Mouse (Mus musculus): ENCODE measurements at regions not wholly inside any gene's neighbourhood (a gene's known extent, or its start where the extent isn't known, plus 50 kb on each side); places are given as distances from the start of the nearest gene placed in this dataset.
A peak's percentile ranks its signal among the peaks of the same experiment; 100 is the strongest.

- TF ChIP-seq CTCF (IDR thresholded peaks at IDR 0.05) (peak; percentile 69), EP300 (IDR thresholded peaks at IDR 0.05) (peak; percentile 93)
- DNase-seq (ENCODE audit: low spot score) (peak; percentile 74), ATAC-seq (peak; percentile 70)
- no peak overlapping the region for H3K27ac ChIP-seq (ENCODE audit: low read length)
- WGBS: 26% methylated on average over 4 of the region's 4 CpGs
- no peaks in the 10 kb centered on the region for H3K27me3 ChIP-seq (replicated peaks; ENCODE audit: insufficient read depth, low read length)
- H3K36me3 ChIP-seq (ENCODE audit: insufficient read depth, low read length): no peaks in the 10 kb centered on the region
- no peak overlapping the region for H3K4me3 ChIP-seq (ENCODE audit: low read depth, low read length)
- H3K4me1 ChIP-seq (ENCODE audit: insufficient read depth, low read depth, low read length): peaks cover 5% of the 10 kb centered on the region; the same call in 1 of the 2 replicates
- no peaks in the 10 kb centered on the region for H3K9me3 ChIP-seq (ENCODE audit: low read length)
- H3K9ac ChIP-seq (replicated peaks; ENCODE audit: low read depth): no peak overlapping the region
- H3K4me2 ChIP-seq (replicated peaks; ENCODE audit: low read depth, low read length): no peak overlapping the region
Measured at GRCm38 (mm10) chr7:71963456-71963855, 343.0 kb downstream of the Mctp2 start.

- no peaks in the 10 kb centered on the region for H3K9me3 ChIP-seq (ENCODE audit: low read length)
- H3K27ac ChIP-seq (ENCODE audit: low read length): 0 out of 2 replicates have a peak overlapping the region, but pooled peaks have one; percentile 2
- peak; percentile 54 for DNase-seq (ENCODE audit: low spot score)
- no peaks in the 10 kb centered on the region for H3K36me3 ChIP-seq (ENCODE audit: insufficient read depth, low read length)
- 65% methylated on average over 3 of the region's 3 CpGs for WGBS
- no peak overlapping the region for H3K4me2 ChIP-seq (replicated peaks; ENCODE audit: low read depth, low read length)
- H3K4me3 ChIP-seq (ENCODE audit: low read depth, low read length): no peak overlapping the region
- TF ChIP-seq CTCF (IDR thresholded peaks at IDR 0.05) (no peak), EP300 (IDR thresholded peaks at IDR 0.05) (no peak)
- no peak for ATAC-seq
- H3K4me1 ChIP-seq (ENCODE audit: insufficient read depth, low read depth, low read length): peaks cover 5% of the 10 kb centered on the region; the same call in 1 of the 2 replicates
- H3K9ac ChIP-seq (replicated peaks; ENCODE audit: low read depth): no peak overlapping the region
- H3K27me3 ChIP-seq (replicated peaks; ENCODE audit: insufficient read depth, low read length): no peaks in the 10 kb centered on the region
Measured at GRCm38 (mm10) chr7:71962851-71963250, 343.6 kb downstream of the Mctp2 start.

- Histone ChIP-seq H3K27ac (ENCODE audit: low read length) (no peak overlapping the region; the same call in 1 of the 2 replicates), H3K4me3 (ENCODE audit: low read depth, low read length) (no peak overlapping the region), H3K27me3 (replicated peaks; ENCODE audit: insufficient read depth, low read length) (no peaks in the 10 kb centered on the region), H3K4me2 (replicated peaks; ENCODE audit: low read depth, low read length) (peak overlapping the region; percentile 41; the same call in 1 of the 2 replicates), H3K9me3 (ENCODE audit: low read length) (no peaks in the 10 kb centered on the region), H3K36me3 (ENCODE audit: insufficient read depth, low read length) (no peaks in the 10 kb centered on the region), H3K4me1 (ENCODE audit: insufficient read depth, low read depth, low read length) (peaks cover 5% of the 10 kb centered on the region; the same call in 1 of the 2 replicates), H3K9ac (replicated peaks; ENCODE audit: low read depth) (no peak overlapping the region)
- TF ChIP-seq CTCF (IDR thresholded peaks at IDR 0.05): no peak
- TF ChIP-seq EP300 (IDR thresholded peaks at IDR 0.05): peak; percentile 79
- ATAC-seq (peak; percentile 84), DNase-seq (ENCODE audit: low spot score) (peak; percentile 83)
- WGBS: 3% methylated on average over 11 of the region's 11 CpGs
Measured at GRCm38 (mm10) chr7:71960453-71961230, 345.8 kb downstream of the Mctp2 start.

GRCm38 (mm10) chr7:71946548-71946947, 359.9 kb downstream of the Mctp2 start:
- no peak overlapping the region for H3K4me2 ChIP-seq (replicated peaks; ENCODE audit: low read depth, low read length)
- no peaks in the 10 kb centered on the region for H3K4me1 ChIP-seq (ENCODE audit: insufficient read depth, low read depth, low read length)
- no peaks in the 10 kb centered on the region for H3K36me3 ChIP-seq (ENCODE audit: insufficient read depth, low read length)
- no peak overlapping the region for H3K27ac ChIP-seq (ENCODE audit: low read length)
- H3K9ac ChIP-seq (replicated peaks; ENCODE audit: low read depth): no peak overlapping the region
- H3K9me3 ChIP-seq (ENCODE audit: low read length): no peaks in the 10 kb centered on the region
- no peaks in the 10 kb centered on the region for H3K27me3 ChIP-seq (replicated peaks; ENCODE audit: insufficient read depth, low read length)
- TF ChIP-seq EP300 (IDR thresholded peaks at IDR 0.05): no peak
- no peak for TF ChIP-seq CTCF (IDR thresholded peaks at IDR 0.05)
- 60% methylated on average over 6 of the region's 6 CpGs for WGBS
- peak; percentile 17 for ATAC-seq
- H3K4me3 ChIP-seq (ENCODE audit: low read depth, low read length): no peak overlapping the region
- DNase-seq (ENCODE audit: low spot score): no peak

GRCm38 (mm10) chr7:71943078-71944042, 363.0 kb downstream of the Mctp2 start:
- 41% methylated on average over 16 of the region's 16 CpGs for WGBS
- H3K4me2 ChIP-seq (replicated peaks; ENCODE audit: low read depth, low read length): no peak overlapping the region

GRCm38 (mm10) chr7:71937731-71938130, 368.7 kb downstream of the Mctp2 start:
- no peaks in the 10 kb centered on the region for H3K9me3 ChIP-seq (ENCODE audit: low read length)
- 24% methylated on average over 3 of the region's 3 CpGs for WGBS
- no peak overlapping the region for H3K4me2 ChIP-seq (replicated peaks; ENCODE audit: low read depth, low read length)
- no peak for DNase-seq (ENCODE audit: low spot score)
- H3K4me1 ChIP-seq (ENCODE audit: insufficient read depth, low read depth, low read length): no peaks in the 10 kb centered on the region; the same call in 1 of the 2 replicates
- H3K27ac ChIP-seq (ENCODE audit: low read length): no peak overlapping the region
- no peaks in the 10 kb centered on the region for H3K27me3 ChIP-seq (replicated peaks; ENCODE audit: insufficient read depth, low read length)
- no peaks in the 10 kb centered on the region for H3K36me3 ChIP-seq (ENCODE audit: insufficient read depth, low read length)
- no peak for TF ChIP-seq EP300 (IDR thresholded peaks at IDR 0.05)
- TF ChIP-seq CTCF (IDR thresholded peaks at IDR 0.05): no peak
- ATAC-seq: no peak
- H3K4me3 ChIP-seq (ENCODE audit: low read depth, low read length): no peak overlapping the region
- H3K9ac ChIP-seq (replicated peaks; ENCODE audit: low read depth): no peak overlapping the region

More at GRCm38 (mm10) chr7:71943078-71944042, 363.0 kb downstream of the Mctp2 start:
- no peak overlapping the region for H3K4me3 ChIP-seq (ENCODE audit: low read depth, low read length)
- H3K9ac ChIP-seq (replicated peaks; ENCODE audit: low read depth): no peak overlapping the region
- no peaks in the 10 kb centered on the region for H3K36me3 ChIP-seq (ENCODE audit: insufficient read depth, low read length)
- TF ChIP-seq EP300 (IDR thresholded peaks at IDR 0.05): no peak
- no peak for TF ChIP-seq CTCF (IDR thresholded peaks at IDR 0.05)
- H3K9me3 ChIP-seq (ENCODE audit: low read length): no peaks in the 10 kb centered on the region
- no peak for DNase-seq (ENCODE audit: low spot score)
- ATAC-seq: no peak
- no peak overlapping the region for H3K27ac ChIP-seq (ENCODE audit: low read length)
- H3K27me3 ChIP-seq (replicated peaks; ENCODE audit: insufficient read depth, low read length): no peaks in the 10 kb centered on the region
- H3K4me1 ChIP-seq (ENCODE audit: insufficient read depth, low read depth, low read length): no peaks in the 10 kb centered on the region

Data from lung, postnatal 0 days (tissue).